Mouse (Mus musculus) kidney, postnatal 14 days (tissue): ENCODE measurements around the gene P3h4.

ENCODE experiments used
- DNase-seq: peaks from one replicate; pipeline ENCODE4 v3.0.0; 2022; ENCODE audit warnings: mixed read lengths

The P3h4 gene

GRCm38 (mm10) chr11:100408076-100408834 is 6.4 kb downstream of the P3h4 start:
- DNase-seq: peak; percentile 84

DNA sequence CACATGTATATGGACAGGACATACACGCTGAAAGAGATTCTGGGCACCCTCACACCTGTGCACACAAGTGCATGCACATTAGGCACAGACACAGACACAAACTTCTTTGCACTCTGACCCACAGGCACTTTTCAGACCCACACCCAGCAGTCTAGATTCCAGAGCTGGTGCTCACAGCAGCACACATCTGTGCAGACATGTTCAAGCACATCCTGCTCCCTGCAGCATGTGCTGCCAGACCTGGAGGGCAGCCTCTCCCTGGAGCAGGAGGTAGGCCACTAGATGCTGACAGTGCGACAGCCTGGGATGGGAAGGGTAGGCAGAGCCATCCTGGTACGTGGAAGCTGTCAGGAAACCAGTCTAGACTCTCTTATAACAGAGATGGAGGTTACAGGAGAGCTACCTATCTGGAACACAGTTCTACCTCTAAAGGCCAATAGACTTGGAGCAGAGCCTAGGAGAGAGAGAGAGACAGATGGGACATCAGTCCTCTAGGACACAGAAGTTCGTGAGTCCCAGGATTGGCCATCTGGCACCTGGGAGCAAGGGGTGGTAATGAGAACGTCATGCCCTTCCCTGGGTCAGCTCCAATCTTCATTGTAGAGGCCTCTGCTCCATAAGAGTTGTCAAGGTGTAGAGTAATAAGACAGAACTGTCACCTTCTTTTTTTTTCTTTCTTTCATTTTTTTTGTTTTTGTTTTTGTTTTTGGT is 7.5 kb downstream of the P3h4 start:
- DNase-seq: no peak

GRCm38 (mm10) chr11:100406273-100406672 is 8.4 kb downstream of the P3h4 start:
- DNase-seq: no peak

- no peak for DNase-seq
These were observed 10.1 kb downstream of the P3h4 start for GRCm38 (mm10) chr11:100404456-100405074.

DNA sequence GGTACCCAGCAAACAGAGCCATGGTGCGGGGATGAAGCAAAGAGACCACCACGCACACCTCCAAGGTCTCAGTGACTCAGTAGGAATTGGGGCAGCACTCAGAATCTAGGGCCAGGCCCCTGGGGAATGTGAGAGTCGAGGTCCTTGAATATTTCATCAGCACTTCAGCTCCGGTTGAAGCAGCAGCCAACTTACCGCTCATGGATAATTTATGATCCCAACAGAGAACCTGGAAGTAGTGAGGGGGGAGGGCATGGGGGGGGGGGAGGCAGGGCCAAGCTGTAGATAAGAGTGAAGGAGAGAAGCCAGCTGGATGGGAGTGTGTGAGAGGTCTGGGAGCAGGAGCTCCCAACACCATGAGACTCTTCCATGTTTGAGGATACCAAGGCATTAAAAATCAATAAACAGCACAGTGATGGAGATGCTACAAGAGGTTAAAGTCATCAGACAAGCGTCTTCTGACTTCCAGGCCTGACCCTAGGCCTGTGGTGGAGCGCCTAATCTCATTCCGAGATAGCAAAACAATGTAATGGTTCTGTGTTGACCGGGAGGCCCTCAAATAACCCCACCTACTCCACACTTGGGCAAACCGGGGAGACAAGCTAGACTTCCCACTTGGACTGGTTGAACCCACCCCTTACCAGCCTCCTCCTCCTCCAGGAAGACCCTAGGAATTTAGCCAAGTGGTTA is 11.0 kb downstream of the P3h4 start:
- DNase-seq: no peak

- DNase-seq: no peak
These were observed 12.0 kb downstream of the P3h4 start for GRCm38 (mm10) chr11:100402682-100403081.

- no peak for DNase-seq
These were observed 12.4 kb downstream of the P3h4 start for GRCm38 (mm10) chr11:100402240-100402639.

- DNase-seq: no peak
These were observed 13.8 kb downstream of the P3h4 start for GRCm38 (mm10) chr11:100400842-100401241.

DNA sequence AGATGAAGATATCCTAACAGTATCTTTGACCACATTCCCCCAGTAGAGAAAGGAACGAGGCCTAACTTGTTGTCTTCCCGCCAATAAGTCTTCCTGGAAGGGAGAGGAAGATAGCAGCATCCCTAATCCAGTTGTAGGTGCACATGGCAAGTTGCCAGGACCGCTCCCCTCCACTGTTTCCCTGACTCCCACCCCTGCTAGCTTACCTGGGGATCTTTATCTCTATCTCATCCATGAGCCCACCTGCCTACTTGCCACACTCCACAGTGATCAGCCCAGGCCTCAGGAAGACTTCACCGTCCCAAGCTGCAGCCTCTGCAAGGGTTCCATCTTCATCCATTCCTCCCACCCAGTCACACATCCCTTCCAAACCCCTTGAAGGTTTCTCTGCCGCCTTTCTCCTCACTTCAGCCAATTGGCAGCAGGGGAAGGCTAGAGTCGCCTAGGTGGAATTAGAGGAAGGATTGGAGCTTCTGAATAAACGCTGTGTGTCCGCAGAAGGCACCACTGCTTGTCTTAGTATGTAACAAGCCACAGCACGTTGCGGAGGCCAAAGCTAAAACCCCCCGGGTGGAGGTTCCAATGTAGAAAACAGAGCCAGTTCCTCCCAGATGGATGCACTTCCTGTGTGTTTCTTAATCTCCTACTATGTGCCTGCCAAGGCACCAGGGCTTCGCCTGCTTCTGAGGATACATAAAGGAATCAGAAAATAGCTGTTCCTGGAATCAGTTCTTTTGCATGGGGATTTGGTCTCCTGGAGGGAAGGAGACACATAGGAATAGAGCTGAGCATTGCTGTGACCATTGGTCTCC is 14.7 kb downstream of the P3h4 start:
- DNase-seq: no peak

- no peak for DNase-seq
These were observed 15.3 kb downstream of the P3h4 start for GRCm38 (mm10) chr11:100399320-100399719.

GRCm38 (mm10) chr11:100398517-100398916 is 16.1 kb downstream of the P3h4 start:
- no peak for DNase-seq

- peak; percentile 100 for DNase-seq
These were observed 16.8 kb downstream of the P3h4 start, which contains the start of gene Jup for GRCm38 (mm10) chr11:100397600-100398389. Jup (minus strand) TSS chr11:100397763.

- DNase-seq: peak; percentile 78
These were observed 17.6 kb downstream of the P3h4 start for GRCm38 (mm10) chr11:100396886-100397599.

DNA sequence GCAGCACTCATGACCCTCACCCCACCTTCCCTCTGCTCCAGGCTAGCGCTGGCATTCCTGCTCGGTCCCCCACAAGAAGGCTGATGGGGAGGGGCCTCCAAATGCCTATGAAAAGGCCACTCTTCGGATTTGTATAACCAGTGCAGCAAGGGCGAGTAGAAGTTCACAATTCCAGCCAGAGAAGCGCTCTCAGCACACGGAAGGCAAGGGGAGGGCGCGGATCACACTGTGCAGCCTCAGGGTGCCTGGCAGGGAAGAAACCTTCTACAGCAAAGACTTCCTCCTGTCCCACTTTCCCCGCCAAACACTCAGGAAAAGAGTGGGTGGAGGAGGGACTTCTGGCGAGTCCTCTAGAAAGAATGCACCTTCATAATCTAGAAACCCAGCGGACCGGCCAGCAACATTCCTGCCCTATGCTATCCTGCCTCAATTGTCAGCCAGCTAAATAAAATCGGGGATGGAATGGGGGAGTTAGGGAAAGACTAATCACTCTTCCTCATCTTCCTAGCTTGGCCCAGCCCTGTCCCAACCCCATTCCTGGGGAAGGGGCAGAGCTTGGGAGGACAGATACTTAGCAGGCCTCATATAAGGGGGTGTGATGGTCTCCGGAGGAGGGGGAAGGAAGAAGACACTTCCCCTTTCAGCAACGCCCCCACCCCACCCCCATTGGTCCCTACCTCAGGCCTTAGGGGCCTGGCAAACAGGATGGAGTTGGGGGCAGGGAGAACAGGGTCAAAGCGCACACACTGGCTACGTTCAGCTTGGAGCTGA is 18.6 kb downstream of the P3h4 start:
- peak; percentile 73 for DNase-seq

GRCm38 (mm10) chr11:100395200-100395599 is 19.4 kb downstream of the P3h4 start:
- peak; percentile 92 for DNase-seq

DNA sequence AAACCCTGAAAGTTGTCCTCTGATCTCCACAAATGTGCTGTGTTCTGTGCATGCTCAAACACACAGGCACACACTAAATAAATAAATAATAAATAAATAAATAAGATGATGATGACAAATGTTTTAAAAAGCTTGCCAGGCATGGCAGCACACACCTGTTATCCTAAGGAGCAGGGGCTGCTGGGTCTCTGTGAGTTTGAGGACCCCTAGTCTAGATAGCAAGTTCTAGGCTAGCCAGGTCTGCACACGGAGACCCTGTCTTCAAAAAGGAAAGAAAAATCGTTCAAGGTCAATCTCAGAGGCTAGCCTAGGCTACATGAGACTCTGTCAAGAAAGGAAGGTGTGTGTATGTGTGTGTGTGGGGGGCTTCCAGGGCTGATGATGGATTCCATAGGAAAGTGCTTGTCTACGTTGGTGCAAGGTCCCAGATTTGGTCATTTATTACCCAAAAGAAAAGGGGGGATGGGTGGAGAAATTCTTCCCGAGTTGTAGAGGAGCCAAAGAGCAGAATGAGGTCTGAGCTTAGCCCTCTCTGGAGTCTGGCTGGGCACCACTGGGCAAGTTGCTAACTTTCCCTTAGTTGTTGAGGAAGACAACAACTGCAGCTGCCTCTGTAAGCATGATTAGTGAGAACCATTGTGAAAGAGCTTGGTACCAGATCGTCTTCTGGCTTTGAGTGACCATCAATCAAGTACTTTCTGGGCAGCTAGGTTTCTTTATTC is 20.1 kb downstream of the P3h4 start:
- peak; percentile 44 for DNase-seq

- no peak for DNase-seq
These were observed 20.9 kb downstream of the P3h4 start for GRCm38 (mm10) chr11:100393733-100394132.

DNA sequence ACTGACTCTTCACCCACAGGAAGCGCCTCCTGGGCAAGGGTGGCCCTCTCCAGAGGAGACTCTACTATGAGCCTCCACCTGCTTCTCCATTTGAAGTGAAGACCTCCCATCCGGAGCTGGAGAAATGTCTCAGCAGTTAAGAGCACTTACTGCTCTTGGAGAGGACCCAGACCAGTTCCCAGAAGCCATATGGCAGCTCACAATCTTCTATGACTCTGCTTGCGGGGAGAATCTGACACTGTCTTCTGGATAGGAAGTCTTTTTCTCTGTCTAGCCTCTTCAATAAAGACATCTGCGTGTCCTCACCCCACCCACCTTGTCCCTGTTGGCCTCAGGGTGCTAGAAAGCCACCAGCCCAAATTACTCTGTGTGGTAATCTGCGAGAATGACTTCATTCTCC is 21.7 kb downstream of the P3h4 start:
- no peak for DNase-seq

GRCm38 (mm10) chr11:100391884-100392345 is 22.7 kb downstream of the P3h4 start:
- no peak for DNase-seq
